Mouse (Mus musculus) G1E (cell line): ENCODE results near the gene Jag2.

Experiments
- CTCF ChIP-seq: IDR thresholded peaks from 2 replicates; pipeline ENCODE4 v1.5.1; 2012; ENCODE audit warnings: low read depth, low read length, inconsistent platforms, mixed read lengths
- GATA1 ChIP-seq: IDR thresholded peaks from 2 replicates; pipeline ENCODE4 v1.6.1; 2012; ENCODE audit warnings: borderline replicate concordance, low read length, inconsistent platforms, mixed read lengths
- POLR2AphosphoS5 ChIP-seq: IDR thresholded peaks from 2 replicates; pipeline ENCODE4 v1.6.1; 2012; ENCODE audit warnings: low read depth, low read length, inconsistent platforms; ENCODE audit not compliant: insufficient replicate concordance
- TAL1 ChIP-seq: conservative IDR thresholded peaks from 2 replicates; pipeline ENCODE4 v1.6.1; 2012; ENCODE audit warnings: low read depth, low read length, inconsistent platforms, mixed read lengths

GRCm38 (mm10) chr12:112870775-112871174, 58.8 kb downstream of the Jag2 start:
- TF ChIP-seq CTCF (no peak), TAL1 (no peak), POLR2AphosphoS5 (no peak), GATA1 (no peak)
